Mouse (Mus musculus): ENCODE measurements around the gene Tedc1. TPM values are rescaled to one million over a fixed set of nuclear protein-coding genes. Genes with fewer than 3 reads are reported as not detected.

The Tedc1 gene
- total RNA-seq, 2 experiments from 2014 or later: 1.7 to 2.2 TPM

DNA sequence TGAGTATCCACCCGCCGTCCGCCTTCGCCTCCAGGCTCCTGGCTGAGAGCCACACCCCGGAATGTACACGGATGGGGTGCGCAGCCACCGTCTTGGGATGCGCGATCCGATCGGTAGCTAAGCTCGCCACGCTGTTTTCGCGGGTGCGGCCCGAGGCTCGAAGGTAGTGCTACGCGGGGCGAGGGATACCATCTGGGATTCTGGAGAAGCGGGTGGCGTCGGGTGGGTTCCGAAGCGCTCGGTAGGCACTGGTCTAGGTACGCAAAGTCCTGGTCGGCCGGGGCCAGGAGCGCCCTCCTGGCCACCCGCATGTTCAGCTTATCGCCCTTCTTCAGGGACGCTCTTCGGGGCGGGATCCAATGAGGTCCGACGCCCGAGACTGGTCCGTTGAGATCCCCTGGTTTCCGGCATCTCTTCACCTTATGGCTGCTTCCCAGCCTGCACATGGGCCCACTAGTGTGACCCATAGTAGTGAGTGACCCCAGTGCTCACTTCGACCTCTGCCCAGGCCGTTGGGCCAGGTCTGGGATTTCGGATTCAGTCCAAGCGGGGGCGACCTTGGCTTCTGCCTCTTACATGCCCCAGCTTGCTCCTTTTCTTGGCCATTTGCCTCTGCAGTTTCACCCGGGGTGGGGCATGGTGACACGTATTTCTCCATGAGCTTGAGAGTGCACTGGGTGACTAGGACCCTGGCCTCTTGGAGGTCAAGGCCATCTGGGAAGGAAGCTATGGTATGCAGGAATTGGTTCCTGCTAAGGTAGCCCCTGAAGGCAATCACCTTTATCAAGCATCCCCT, 15.4 kb upstream of the Tedc1 start:
- peak in 1 of 2 experiments; percentile 43 for DNase-seq (ENCODE audit: extremely low spot score in 1 of 2, low spot score in 2 of 2)
- intact Hi-C loops (cut with DNase I): no loop called here
- peak overlapping the region; percentile 84 for H3K4me3 ChIP-seq
- H3K27ac ChIP-seq: peak overlapping the region; percentile 93
- no peak for TF ChIP-seq CTCF (IDR thresholded peaks at IDR 0.05)

DNA sequence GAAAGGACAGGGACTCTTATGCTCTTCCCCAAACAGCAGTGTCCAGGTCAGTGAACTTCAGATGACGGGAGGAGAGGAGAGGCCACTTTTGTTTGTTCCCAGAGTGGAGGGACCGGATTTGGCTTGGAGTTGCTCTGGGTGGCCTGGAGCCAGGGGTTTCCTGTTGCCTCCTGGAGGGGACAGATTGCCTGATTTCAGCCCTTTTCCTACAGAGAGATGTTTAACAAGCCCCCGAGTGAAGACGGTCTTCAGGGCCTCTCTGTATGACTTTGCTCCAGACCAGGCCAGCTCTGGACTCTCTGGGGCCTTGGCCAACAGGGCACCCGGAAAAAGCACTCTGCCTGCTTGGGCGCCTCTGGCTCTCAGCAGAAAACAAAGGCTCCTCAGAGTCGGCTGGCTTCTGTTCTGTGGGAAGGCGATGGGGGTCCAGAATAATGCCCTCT, 14.7 kb upstream of the Tedc1 start:
- H3K27ac ChIP-seq: peak overlapping the region; percentile 93
- no peak for TF ChIP-seq CTCF (IDR thresholded peaks at IDR 0.05)
- H3K4me3 ChIP-seq: peak overlapping the region; percentile 84
- peak in 1 of 2 experiments; percentile 48 for DNase-seq (ENCODE audit: extremely low spot score in 1 of 2, low spot score in 2 of 2)
- intact Hi-C loops (cut with DNase I): no loop called here

- H3K4me3 ChIP-seq: peak overlapping the region; percentile 84
- H3K27ac ChIP-seq: peak overlapping the region; percentile 93
- TF ChIP-seq CTCF (IDR thresholded peaks at IDR 0.05): no peak; the same call in 1 of the 2 replicates
- peak in 1 of 2 experiments; percentile 58 for DNase-seq (ENCODE audit: extremely low spot score in 1 of 2, low spot score in 2 of 2)
- intact Hi-C loops (cut with DNase I): no loop called here
Observed at GRCm38 (mm10) chr12:113142021-113142975, 13.9 kb upstream of the Tedc1 start.

DNA sequence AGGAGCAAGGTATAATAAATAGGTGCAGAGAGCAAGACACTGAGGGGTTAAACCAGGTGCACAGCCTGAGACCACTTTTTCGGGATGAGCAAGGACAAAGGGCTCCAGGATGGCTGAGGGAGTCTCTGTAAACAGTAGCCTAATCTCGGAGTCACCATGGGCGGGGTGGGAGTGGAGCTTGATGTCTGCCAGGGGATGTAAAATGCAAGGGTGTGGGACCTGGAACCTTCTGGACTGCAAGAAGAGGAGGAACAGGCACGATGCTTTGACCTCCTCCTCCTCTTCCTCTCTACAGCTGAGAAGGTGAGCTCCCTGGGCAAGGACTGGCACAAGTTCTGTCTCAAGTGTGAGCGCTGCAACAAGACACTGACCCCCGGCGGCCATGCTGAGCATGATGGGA, 13.1 kb upstream of the Tedc1 start:
- Histone ChIP-seq H3K27ac (peak overlapping the region; percentile 83), H3K4me3 (peak overlapping the region; percentile 84)
- no peak for TF ChIP-seq CTCF (IDR thresholded peaks at IDR 0.05)
- intact Hi-C loops (cut with DNase I): no loop called here
- DNase-seq (ENCODE audit: extremely low spot score in 1 of 2, low spot score in 2 of 2): no peak

GRCm38 (mm10) chr12:113144001-113144756, 12.0 kb upstream of the Tedc1 start:
- Histone ChIP-seq H3K27ac (no peak overlapping the region), H3K4me3 (no peak overlapping the region)
- DNase-seq (ENCODE audit: extremely low spot score in 1 of 2, low spot score in 2 of 2): peak; percentile 56 to 62
- TF ChIP-seq CTCF (IDR thresholded peaks at IDR 0.05): peak; percentile 85
- intact Hi-C loops (cut with DNase I): no loop called here

DNA sequence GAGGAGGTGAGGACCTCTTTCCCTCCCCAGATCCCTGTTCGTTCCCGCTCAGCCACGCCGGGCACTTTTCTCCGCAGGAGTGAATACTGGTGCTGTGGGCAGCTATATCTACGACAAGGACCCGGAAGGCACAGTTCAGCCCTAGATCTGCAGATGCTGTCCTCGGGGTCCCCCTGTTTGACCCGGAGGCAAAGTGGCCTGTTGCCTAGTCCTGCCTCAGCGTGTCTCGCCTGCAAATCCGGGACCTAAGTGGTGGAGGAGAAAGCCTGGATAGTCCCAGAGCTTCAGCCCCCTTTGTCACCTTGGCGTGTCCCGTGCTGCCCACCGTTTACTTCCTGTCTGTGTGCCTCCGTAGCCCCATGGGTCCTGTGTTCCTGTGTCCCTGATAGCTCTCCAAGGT, 11.3 kb upstream of the Tedc1 start:
- TF ChIP-seq CTCF (IDR thresholded peaks at IDR 0.05): no peak
- H3K4me3 ChIP-seq: no peak overlapping the region
- DNase-seq (ENCODE audit: extremely low spot score in 1 of 2, low spot score in 2 of 2): no peak
- intact Hi-C loops (cut with DNase I): loop anchor here (5.0 kb wide), 1 partner anchor 42 kb away; the partner anchor contains the start of gene Tmem121
- no peak overlapping the region for H3K27ac ChIP-seq

GRCm38 (mm10) chr12:113145591-113145990, 10.6 kb upstream of the Tedc1 start:
- H3K4me3 ChIP-seq: no peak overlapping the region
- H3K27ac ChIP-seq: no peak overlapping the region
- no peak for TF ChIP-seq CTCF (IDR thresholded peaks at IDR 0.05)

GRCm38 (mm10) chr12:113146112-113147057, 9.8 kb upstream of the Tedc1 start, which contains the start of gene Crip1:
TSS of gene Crip1 (plus strand) at chr12:113146316.
- DNase-seq (ENCODE audit: extremely low spot score in 1 of 2, low spot score in 2 of 2): peak; percentile 79 to 86
- peak within 1 kb of the TSS; percentile 23 for H3K4me3 ChIP-seq
- intact Hi-C loops (cut with DNase I): loop anchor here (5.0 kb wide), 1 partner anchor 41 kb away; the partner anchor contains the start of gene Tmem121
- peak within 1 kb of the TSS; percentile 51 for H3K27ac ChIP-seq
- TF ChIP-seq CTCF (IDR thresholded peaks at IDR 0.05): peak; percentile 89

More at GRCm38 (mm10) chr12:113145591-113145990, 10.6 kb upstream of the Tedc1 start:
- DNase-seq (ENCODE audit: extremely low spot score in 1 of 2, low spot score in 2 of 2): no peak
- intact Hi-C loops (cut with DNase I): loop anchor here (5.0 kb wide), 1 partner anchor 42 kb away; the partner anchor contains the start of gene Tmem121

DNA sequence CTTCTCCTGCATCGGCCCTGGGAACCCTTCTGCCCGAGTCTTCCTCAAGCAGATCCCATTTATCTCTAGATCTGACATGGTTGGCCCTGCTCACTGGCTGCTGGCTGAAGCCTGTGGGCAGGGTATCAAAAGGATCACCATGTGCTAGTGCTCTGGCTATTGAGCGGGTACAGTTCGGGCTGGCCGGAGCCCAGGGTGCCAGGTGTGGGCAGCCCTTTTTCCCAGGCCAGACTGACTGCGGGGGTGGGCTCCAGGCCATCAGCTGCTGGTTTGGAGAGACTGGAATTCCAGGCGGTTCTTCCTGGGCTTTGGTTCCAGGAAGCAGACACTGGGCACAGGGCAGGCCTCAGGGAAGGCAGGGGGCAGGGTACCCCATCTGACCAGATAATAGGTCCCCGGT, 8.7 kb upstream of the Tedc1 start:
- Histone ChIP-seq H3K27ac (peak overlapping the region; percentile 29), H3K4me3 (no peak overlapping the region)
- intact Hi-C loops (cut with DNase I): loop anchor here (5.0 kb wide), 1 partner anchor 40 kb away; the partner anchor contains the start of gene Tmem121
- DNase-seq (ENCODE audit: extremely low spot score in 1 of 2, low spot score in 2 of 2): no peak
- TF ChIP-seq CTCF (IDR thresholded peaks at IDR 0.05): no peak
